Mouse (Mus musculus) MEL (cell line): ENCODE data around the gene Gfy.

ENCODE experiments used
- CTCF ChIP-seq, 3 experiments: IDR thresholded peaks in 2 of 3; conservative IDR thresholded peaks in 1 of 3; 2 replicates each; pipeline ENCODE4 v1.5.1; 2011 to 2012; ENCODE audit warnings: low read length in 3 of 3, low read depth in 2 of 3, mild to moderate bottlenecking in 2 of 3, improper control_type of control experiment in 1 of 3, inconsistent platforms in 1 of 3, mixed read lengths in 1 of 3, moderate library complexity in 1 of 3; ENCODE audit not compliant: control insufficient read depth in 1 of 3, insufficient read depth in 1 of 3, poor library complexity in 1 of 3, severe bottlenecking in 1 of 3
- GATA1 ChIP-seq: IDR thresholded peaks from 2 replicates; pipeline ENCODE4 v1.6.1; 2011; ENCODE audit warnings: low read depth, low read length, improper control_type of control experiment
- RCOR1 ChIP-seq: IDR thresholded peaks from 2 replicates; pipeline ENCODE4 v1.6.1; 2012; ENCODE audit warnings: low read depth, mild to moderate bottlenecking, inconsistent platforms, low read length, improper control_type of control experiment
- ZNF384 ChIP-seq: IDR thresholded peaks from 2 replicates; pipeline ENCODE4 v1.6.1; 2012; ENCODE audit warnings: low read depth, mild to moderate bottlenecking, inconsistent platforms, low read length, improper control_type of control experiment

DNA sequence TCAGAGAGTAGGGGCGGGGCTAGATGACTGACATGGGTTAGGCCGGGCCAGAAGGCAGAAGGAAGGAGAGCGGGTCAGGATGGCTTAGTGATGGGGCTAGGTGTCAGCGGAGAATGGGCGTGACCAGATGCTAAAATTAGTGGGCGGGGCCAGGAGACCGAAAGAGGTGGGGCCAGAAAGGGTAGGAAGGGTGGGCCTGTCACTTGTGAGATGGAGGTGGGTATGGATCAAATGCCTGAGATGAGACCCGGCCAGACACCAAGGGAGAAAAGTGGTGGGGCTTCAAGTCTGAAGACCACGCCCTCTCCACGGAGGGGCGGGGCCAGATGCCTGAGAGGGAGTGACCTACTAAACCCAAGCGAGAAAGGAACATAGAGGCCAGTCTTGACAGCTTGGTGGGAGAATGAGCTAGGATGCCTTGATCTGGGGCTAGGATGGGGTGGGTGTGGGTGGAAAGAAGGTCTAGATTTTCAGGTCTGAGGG is 44.8 kb downstream of the Gfy start:
- TF ChIP-seq ZNF384 (no peak), GATA1 (no peak), RCOR1 (no peak), CTCF (IDR thresholded peaks at IDR 0.05 in 2 of 3, conservative IDR thresholded peaks at IDR 0.05 in 1 of 3; ENCODE audit: control insufficient read depth in 1 of 3, insufficient read depth in 1 of 3, low read depth in 2 of 3, low read length in 3 of 3, poor library complexity in 1 of 3, severe bottlenecking in 1 of 3) (no peak)
